Mouse (Mus musculus) thymus, adult 2 months (tissue): Measurements from ENCODE around the gene Olfr1418. TPM values are rescaled to one million over a fixed set of nuclear protein-coding genes. Genes with fewer than 3 reads are reported as not detected.

Experiments
- DNase-seq: peaks from one replicate; pipeline ENCODE4 v3.0.0; 2021
- H3K27ac ChIP-seq: fragments of 200-500 bp; 2 replicates; pipeline ENCODE4 v1.5.1; 2012; ENCODE audit warnings: low read length, control low read depth; ENCODE audit not compliant: control insufficient read depth, insufficient read depth
- H3K27me3 ChIP-seq: fragments of 200-500 bp; 2 replicates; pipeline ENCODE4 v1.6.1; 2012; ENCODE audit warnings: mild to moderate bottlenecking, low read length, moderate library complexity, mixed read lengths; ENCODE audit not compliant: control insufficient read depth, insufficient read depth
- H3K36me3 ChIP-seq: fragments of 200-500 bp; 2 replicates; pipeline ENCODE4 v1.6.1; 2012; ENCODE audit warnings: mild to moderate bottlenecking, low read length, moderate library complexity; ENCODE audit not compliant: control insufficient read depth, insufficient read depth
- H3K4me1 ChIP-seq: fragments of 200-500 bp; replicated peaks from 2 replicates; pipeline ENCODE4 v1.6.1; 2012; ENCODE audit warnings: low read length; ENCODE audit not compliant: control insufficient read depth, insufficient read depth
- H3K4me3 ChIP-seq: fragments of 200-500 bp; 2 replicates; pipeline ENCODE4 v1.5.1; 2012; ENCODE audit warnings: mild to moderate bottlenecking, low read length, control low read depth, moderate library complexity; ENCODE audit not compliant: control insufficient read depth, insufficient read depth
- CTCF ChIP-seq: fragments of 200-500 bp; IDR thresholded peaks from 2 replicates; pipeline ENCODE4 v1.5.1; 2012; ENCODE audit warnings: mild to moderate bottlenecking, control low read depth, low read length, moderate library complexity, borderline replicate concordance; ENCODE audit not compliant: control insufficient read depth, poor library complexity, insufficient read depth; ENCODE audit errors: extremely low read depth
- POLR2A ChIP-seq: fragments of 200-500 bp; IDR thresholded peaks from 2 replicates; pipeline ENCODE4 v1.6.1; 2012; ENCODE audit warnings: mild to moderate bottlenecking, low read length, control low read depth, moderate library complexity; ENCODE audit not compliant: control insufficient read depth, poor library complexity, insufficient read depth; ENCODE audit errors: extremely low read depth
- WGBS: fragments of 180-500 bp; shearing (Covaris S2); methylation state at CpG from one replicate; pipeline ENCODE4 v1.1.7; 2018; 5-methylcytosine and 5-hydroxymethylcytosine counted together
- polyA plus RNA-seq: library from polyadenylated mRNA; depleted of rRNA; stranded (reverse); fragments of >200 nt; gene quantifications from 2 replicates; pipeline ENCODE4 v1.2.3, GENCODE M21; 2012

The Olfr1418 gene
- polyA plus RNA-seq, 1 experiment = not detected

DNA sequence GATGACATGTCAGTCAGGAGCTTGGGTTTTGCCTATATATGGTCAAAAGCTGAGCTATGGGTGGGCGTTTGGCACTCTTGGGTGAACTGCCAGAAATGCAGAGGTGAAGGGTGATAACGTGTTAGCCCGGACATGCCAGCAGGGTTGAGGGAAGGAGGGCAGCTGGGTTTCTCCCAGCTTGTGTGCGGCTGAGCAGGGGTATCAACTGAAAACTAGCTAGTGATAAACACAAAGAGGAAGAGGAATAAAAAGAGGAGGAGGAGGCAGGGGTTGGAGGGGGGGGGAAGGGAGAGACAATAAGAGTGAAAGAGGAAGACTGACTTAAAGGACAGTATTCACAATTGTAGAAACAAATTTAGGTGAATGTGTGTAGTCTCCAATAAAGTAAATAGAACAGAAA, 8.2 kb downstream of the Olfr1418 start:
- no peaks in the 10 kb centered on the region for H3K4me1 ChIP-seq
- DNase-seq = no peak
- TF ChIP-seq CTCF (no peak), POLR2A (no peak)
- H3K27ac ChIP-seq = no peak overlapping the region
- no peak overlapping the region for H3K4me3 ChIP-seq
- H3K27me3 ChIP-seq = no peaks in the 10 kb centered on the region
- 49% methylated on average over 4 of the region's 4 CpGs for WGBS
- H3K36me3 ChIP-seq = no peaks in the 10 kb centered on the region

DNA sequence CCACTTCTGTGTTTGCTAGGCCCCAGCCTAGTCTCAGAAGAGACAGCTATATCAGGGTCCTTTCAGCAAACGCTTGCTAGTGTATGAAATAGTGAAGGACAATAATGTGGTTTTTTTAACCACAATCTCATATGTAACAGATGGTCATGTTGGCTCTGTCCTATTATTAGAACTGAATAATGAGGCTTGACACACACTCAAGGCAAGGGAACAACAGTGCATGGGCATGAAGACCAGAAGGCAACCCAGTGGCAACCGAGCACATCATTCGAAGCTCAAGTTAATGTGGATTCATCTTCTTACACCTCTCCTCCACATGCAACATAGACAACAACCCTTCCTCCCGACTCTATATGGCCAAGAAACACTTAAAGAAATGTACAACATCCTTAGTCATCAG, 14.5 kb downstream of the Olfr1418 start:
- H3K27me3 ChIP-seq = no peaks in the 10 kb centered on the region
- no peaks in the 10 kb centered on the region for H3K4me1 ChIP-seq
- DNase-seq = no peak
- 77% methylated on average over 4 of the region's 4 CpGs for WGBS
- no peak for TF ChIP-seq POLR2A
- H3K36me3 ChIP-seq = no peaks in the 10 kb centered on the region
- H3K4me3 ChIP-seq = no peak overlapping the region
- no peak overlapping the region for H3K27ac ChIP-seq

DNA sequence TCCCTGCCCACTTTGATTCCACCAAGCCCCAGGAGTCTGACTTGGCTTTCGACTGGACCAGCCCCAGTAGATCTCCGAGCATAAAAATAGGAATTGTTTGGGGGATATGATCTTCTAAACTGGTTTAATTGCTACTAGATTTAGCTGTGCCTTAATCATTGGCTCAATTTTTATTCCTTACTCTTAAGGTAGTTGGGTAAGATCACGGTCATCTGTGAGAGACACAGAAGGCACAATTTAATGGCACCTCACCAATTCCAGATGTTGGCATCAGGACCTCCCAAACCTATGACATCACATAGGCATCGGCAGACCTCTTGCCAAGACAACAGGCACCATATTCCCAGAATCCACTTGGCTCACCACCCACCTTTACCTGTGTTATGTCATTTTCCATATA, 21.7 kb downstream of the Olfr1418 start, which contains the start of gene Olfr1417:
Gene Olfr1417 (minus strand): TSS at position 101 of the 400 bp plus-strand sequence.
- Histone ChIP-seq H3K27me3 (no peaks in the 10 kb centered on the region), H3K4me1 (no peaks in the 10 kb centered on the region), H3K36me3 (no peaks in the 10 kb centered on the region), H3K4me3 (no peak within 1 kb of the TSS), H3K27ac (no peak within 1 kb of the TSS)
- no peak for TF ChIP-seq POLR2A
- TF ChIP-seq CTCF = no peak
- WGBS = 95% methylated on average over 4 of the region's 4 CpGs
- DNase-seq = no peak

DNA sequence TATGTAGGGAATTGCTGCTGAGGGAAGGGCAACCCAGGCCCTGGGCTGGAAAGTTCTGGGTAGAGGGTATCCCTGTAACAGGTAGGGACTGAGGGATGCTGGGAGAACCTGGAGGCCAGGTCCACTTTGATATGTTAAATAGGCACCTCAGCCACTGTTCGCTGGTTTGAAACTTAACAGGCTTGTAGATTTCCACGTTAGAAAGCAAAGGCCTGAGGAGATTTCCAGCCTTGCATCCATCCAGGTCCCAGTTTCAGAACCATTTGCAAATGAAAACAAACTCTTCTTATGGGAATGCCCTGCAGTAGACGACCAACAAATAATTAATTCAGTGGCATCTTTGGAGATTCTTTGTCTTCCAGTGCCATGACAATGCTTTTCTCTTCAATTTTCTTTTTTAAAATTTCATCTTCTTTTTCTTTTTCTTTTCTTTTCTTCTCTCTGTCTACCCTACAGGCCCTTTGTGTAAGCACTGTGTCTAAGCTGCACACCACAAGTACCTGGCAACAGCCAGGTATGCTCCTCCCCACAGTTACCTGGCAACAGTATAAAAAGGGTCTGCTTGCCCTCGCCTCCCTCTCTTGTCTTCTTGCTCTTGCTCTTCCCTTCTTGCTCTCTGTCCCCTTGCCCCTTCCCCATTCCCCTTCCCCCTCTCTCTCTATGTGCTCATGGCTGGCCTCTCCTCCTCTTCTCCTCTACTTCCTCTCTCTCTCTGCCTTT, 37.4 kb downstream of the Olfr1418 start:
- DNase-seq = no peak
- WGBS = 87% methylated on average over 4 of the region's 4 CpGs
- Histone ChIP-seq H3K36me3 (no peaks in the 10 kb centered on the region), H3K4me1 (peaks cover 4% of the 10 kb centered on the region; the same call in 1 of the 2 replicates), H3K27ac (no peak overlapping the region), H3K27me3 (peaks cover 14% of the 10 kb centered on the region), H3K4me3 (no peak overlapping the region)
- no peak for TF ChIP-seq CTCF
- TF ChIP-seq POLR2A = no peak

DNA sequence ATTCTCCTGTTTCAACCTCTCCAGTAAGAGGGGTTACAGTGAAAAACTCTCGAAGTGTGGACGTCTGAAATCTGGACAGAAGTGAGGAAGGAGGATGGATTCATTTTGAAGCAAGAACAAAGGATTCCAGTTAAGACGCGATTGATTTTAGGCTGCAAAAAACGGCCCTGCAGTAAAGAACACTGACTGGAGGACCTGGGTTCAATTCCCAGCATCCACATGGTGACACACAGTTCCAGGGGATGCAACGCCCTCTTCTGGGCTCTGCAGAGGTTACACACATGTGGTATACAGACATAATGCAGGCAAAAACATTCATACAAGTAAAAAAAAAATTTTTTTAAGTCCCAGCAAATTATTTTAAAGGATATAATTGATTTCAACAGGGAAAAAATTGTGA, 40.7 kb downstream of the Olfr1418 start:
- no peaks in the 10 kb centered on the region for H3K36me3 ChIP-seq

DNA sequence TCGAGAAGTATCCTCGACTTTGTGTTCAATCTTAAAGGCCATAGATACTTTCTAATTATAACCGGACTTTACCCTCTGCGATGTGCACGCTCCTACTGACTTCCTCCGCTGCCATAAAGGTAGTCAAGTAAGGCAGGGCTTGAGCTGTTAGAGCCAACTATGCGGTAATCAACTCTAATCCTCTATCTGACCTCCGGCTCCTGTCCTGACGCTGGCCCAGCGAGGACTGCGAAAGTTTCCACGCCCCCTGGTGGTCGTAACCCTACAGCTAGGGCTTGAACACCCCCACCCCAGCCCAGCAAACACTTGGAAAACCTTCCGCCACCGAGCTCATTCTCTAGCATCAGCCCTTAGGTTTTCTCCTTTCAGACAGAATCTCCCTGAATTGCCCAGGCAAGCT, 41.1 kb downstream of the Olfr1418 start:
- Histone ChIP-seq H3K4me1 (peaks cover 4% of the 10 kb centered on the region; the same call in 1 of the 2 replicates), H3K4me3 (no peak overlapping the region), H3K36me3 (no peaks in the 10 kb centered on the region), H3K27ac (no peak overlapping the region), H3K27me3 (peaks cover 24% of the 10 kb centered on the region)
- peak; percentile 73 for DNase-seq
- 3% methylated on average over 15 of the region's 15 CpGs for WGBS
- TF ChIP-seq CTCF = peak; percentile 75; the same call in 1 of the 2 replicates
- no peak for TF ChIP-seq POLR2A

More for the DNA sequence above, 40.7 kb downstream of the Olfr1418 start:
- Histone ChIP-seq H3K4me1 (peaks cover 4% of the 10 kb centered on the region; the same call in 1 of the 2 replicates), H3K4me3 (no peak overlapping the region), H3K27me3 (peaks cover 24% of the 10 kb centered on the region), H3K27ac (no peak overlapping the region)
- no peak for DNase-seq
- 45% methylated on average over 6 of the region's 6 CpGs for WGBS
- TF ChIP-seq POLR2A (no peak), CTCF (no peak)

DNA sequence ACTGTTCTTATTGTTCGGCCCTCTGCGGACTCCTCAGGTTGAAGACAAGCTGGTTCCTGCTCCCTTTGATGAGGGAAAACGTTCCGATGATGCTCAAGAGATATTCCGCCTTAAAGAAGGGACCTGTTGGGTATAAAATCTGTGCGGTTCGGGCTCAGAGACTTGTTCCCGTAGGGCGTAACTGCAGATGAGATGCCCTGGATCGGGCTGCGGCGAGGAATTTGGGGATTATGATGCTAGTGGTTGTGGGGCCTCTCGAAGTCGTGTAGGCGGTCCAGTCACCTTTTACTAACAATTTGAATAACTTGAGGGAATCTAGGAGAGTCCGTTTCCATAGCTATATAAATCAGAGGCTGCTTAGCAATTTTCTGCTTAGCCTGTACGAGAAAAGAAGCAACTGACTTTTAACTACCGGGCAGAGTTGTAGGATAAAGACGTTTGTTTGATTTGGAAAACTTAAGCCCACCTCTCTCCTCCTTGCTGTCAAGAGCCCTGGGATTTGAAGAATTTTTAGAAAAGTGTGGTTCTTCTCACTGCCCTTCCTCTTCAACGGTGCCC, 41.6 kb downstream of the Olfr1418 start, which contains the start of gene Stx3:
Gene Stx3 (minus strand): TSS at position 261 of the 558 bp plus-strand sequence.
- 1% methylated on average over 20 of the region's 20 CpGs for WGBS
- H3K27me3 ChIP-seq = peaks cover 24% of the 10 kb centered on the region
- no peak for DNase-seq

More for the DNA sequence above, 41.6 kb downstream of the Olfr1418 start, which contains the start of gene Stx3:
- no peak within 1 kb of the TSS for H3K27ac ChIP-seq
- TF ChIP-seq POLR2A (no peak), CTCF (no peak)
- H3K36me3 ChIP-seq = no peaks in the 10 kb centered on the region
- peak within 1 kb of the TSS; percentile 39 for H3K4me3 ChIP-seq
- H3K4me1 ChIP-seq = peaks cover 4% of the 10 kb centered on the region; the same call in 1 of the 2 replicates
